Mouse (Mus musculus) limb, embryonic 12.5 days (tissue): ENCODE data around the gene 2300002M23Rik. TPM values are rescaled to one million over a fixed set of nuclear protein-coding genes. Genes with fewer than 3 reads are reported as not detected.

ENCODE experiments used
- ATAC-seq: fragments of 200-750 bp; cut with Nextera tagmentation; 2 replicates; pipeline ENCODE4 v1.8.0; 2017; ENCODE audit warnings: low read depth, moderate TSS enrichment; ENCODE audit not compliant: insufficient number of reproducible peaks, insufficient read depth, low FRiP score, low TSS enrichment
- H3K27ac ChIP-seq: fragments of 300-500 bp; sonication (generic); 2 replicates; pipeline ENCODE4 v1.5.1; 2016; ENCODE audit warnings: mild to moderate bottlenecking, moderate library complexity
- H3K27me3 ChIP-seq: fragments of 300-500 bp; sonication (generic); 2 replicates; pipeline ENCODE4 v1.6.1; 2016; ENCODE audit warnings: mild to moderate bottlenecking, moderate library complexity
- H3K36me3 ChIP-seq: fragments of 300-500 bp; sonication (generic); 2 replicates; pipeline ENCODE4 v1.6.1; 2016; ENCODE audit warnings: mild to moderate bottlenecking, moderate library complexity
- H3K4me1 ChIP-seq: fragments of 300-500 bp; sonication (generic); replicated peaks from 2 replicates; pipeline ENCODE4 v1.6.1; 2016
- H3K4me2 ChIP-seq: fragments of 300-500 bp; sonication (generic); 2 replicates; pipeline ENCODE4 v1.6.1; 2016; ENCODE audit warnings: mild to moderate bottlenecking, moderate library complexity
- H3K4me3 ChIP-seq: fragments of 300-500 bp; sonication (generic); replicated peaks from 2 replicates; pipeline ENCODE4 v1.5.1; 2016; ENCODE audit warnings: mild to moderate bottlenecking
- H3K9ac ChIP-seq: fragments of 300-500 bp; sonication (generic); replicated peaks from 2 replicates; pipeline ENCODE4 v1.6.1; 2016; ENCODE audit warnings: mild to moderate bottlenecking, moderate library complexity
- H3K9me3 ChIP-seq: fragments of 300-500 bp; sonication (generic); 2 replicates; pipeline ENCODE4 v1.6.1; 2016; ENCODE audit warnings: mild to moderate bottlenecking, moderate library complexity
- WGBS: fragments of 180-500 bp; shearing (Covaris S2); methylation state at CpG from one replicate; pipeline ENCODE4 v1.1.7; 2016; 5-methylcytosine and 5-hydroxymethylcytosine counted together
- polyA plus RNA-seq: library from polyadenylated mRNA; unstranded; fragments of >200 nt; fragmentation: Nextera tagmentation; extraction: Ambion mirVana; gene quantifications from 2 replicates; pipeline ENCODE4 v1.2.1, GENCODE M21; 2016

The 2300002M23Rik gene
- 0.17 TPM in 1 of 2 replicates, not detected in the other for polyA plus RNA-seq

DNA sequence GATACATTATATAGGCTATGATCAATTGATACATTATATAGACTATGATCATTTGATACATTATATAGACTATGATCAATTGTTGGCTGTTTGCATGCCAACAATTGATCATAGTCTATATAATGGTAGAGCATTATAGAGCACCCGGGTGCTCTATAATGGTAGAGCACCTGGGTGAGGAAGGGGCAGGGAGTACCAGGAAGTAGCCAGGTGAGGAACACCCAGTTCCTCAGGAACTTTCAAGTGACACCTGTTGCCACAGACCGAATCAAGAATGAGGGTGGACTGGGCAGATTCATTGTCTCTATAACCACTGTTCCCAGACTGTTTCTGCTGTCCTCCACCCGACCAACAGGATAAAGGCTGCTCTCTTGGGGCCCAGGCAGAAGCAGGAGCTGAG lies at the start of gene 2300002M23Rik:
Gene 2300002M23Rik, plus strand, starts transcription at position 301 of the 400 bp plus-strand sequence.
- Histone ChIP-seq H3K4me3 (no peak within 1 kb of the TSS), H3K4me2 (no peak within 1 kb of the TSS), H3K27ac (no peak within 1 kb of the TSS), H3K9me3 (peaks cover 3% of the 10 kb centered on the region; the same call in 1 of the 2 replicates), H3K9ac (no peak within 1 kb of the TSS), H3K27me3 (peaks cover 42% of the 10 kb centered on the region), H3K4me1 (peaks cover 11% of the 10 kb centered on the region), H3K36me3 (no peaks in the 10 kb centered on the region)
- no peak for ATAC-seq
- 60% methylated on average over 3 of the region's 3 CpGs for WGBS

GRCm38 (mm10) chr17:35517526-35517925 lies 49.7 kb upstream of the 2300002M23Rik start:
- no peak for ATAC-seq
- H3K9ac ChIP-seq: peak overlapping the region; percentile 61
- peak overlapping the region; percentile 64; the same call in 1 of the 2 replicates for H3K27ac ChIP-seq
- H3K27me3 ChIP-seq: no peaks in the 10 kb centered on the region
- peak overlapping the region; percentile 51 for H3K4me3 ChIP-seq
- H3K36me3 ChIP-seq: peaks cover 46% of the 10 kb centered on the region
- WGBS: 11% methylated on average over 12 of the region's 12 CpGs
- H3K9me3 ChIP-seq: no peaks in the 10 kb centered on the region
- peak overlapping the region; percentile 69 for H3K4me2 ChIP-seq
- peaks cover 35% of the 10 kb centered on the region for H3K4me1 ChIP-seq

- Histone ChIP-seq H3K27ac (no peak overlapping the region), H3K27me3 (no peaks in the 10 kb centered on the region), H3K9me3 (no peaks in the 10 kb centered on the region), H3K4me3 (no peak overlapping the region), H3K36me3 (peaks cover 86% of the 10 kb centered on the region), H3K9ac (no peak overlapping the region), H3K4me2 (no peak overlapping the region), H3K4me1 (no peaks in the 10 kb centered on the region)
- WGBS: 86% methylated on average over 9 of the region's 9 CpGs
- ATAC-seq: no peak
Observed at GRCm38 (mm10) chr17:35524354-35524753, 42.9 kb upstream of the 2300002M23Rik start.

DNA sequence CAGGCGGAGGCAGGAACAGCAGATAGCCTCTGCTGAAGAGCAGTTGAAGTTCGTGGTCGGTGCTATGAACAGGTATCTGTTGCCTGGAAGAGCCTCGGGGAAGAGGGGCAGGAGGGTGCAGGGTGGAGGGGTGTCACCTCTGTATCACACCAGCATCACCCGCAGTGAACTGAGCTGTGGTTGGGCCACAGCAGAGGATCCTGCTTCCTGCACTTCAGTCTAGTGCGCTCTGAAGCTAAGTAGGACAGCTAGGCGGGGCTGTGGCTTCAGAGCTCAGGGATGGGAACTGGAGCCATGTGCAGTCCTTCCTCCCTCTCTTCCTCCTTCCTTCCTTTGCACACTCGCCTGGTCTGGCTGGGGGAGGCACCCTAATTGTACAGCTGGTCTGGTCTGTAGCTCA lies 40.6 kb upstream of the 2300002M23Rik start:
- Histone ChIP-seq H3K9ac (no peak overlapping the region), H3K4me1 (no peaks in the 10 kb centered on the region), H3K36me3 (peaks cover 86% of the 10 kb centered on the region), H3K9me3 (no peaks in the 10 kb centered on the region), H3K27me3 (no peaks in the 10 kb centered on the region), H3K27ac (no peak overlapping the region), H3K4me3 (no peak overlapping the region), H3K4me2 (no peak overlapping the region)
- WGBS: 79% methylated on average over 8 of the region's 8 CpGs
- ATAC-seq: no peak

GRCm38 (mm10) chr17:35532360-35532759 lies 34.9 kb upstream of the 2300002M23Rik start:
- no peak overlapping the region for H3K9ac ChIP-seq
- H3K27me3 ChIP-seq: peaks cover 6% of the 10 kb centered on the region; the same call in 1 of the 2 replicates
- no peak overlapping the region for H3K4me3 ChIP-seq
- peaks cover 37% of the 10 kb centered on the region for H3K36me3 ChIP-seq
- no peaks in the 10 kb centered on the region for H3K9me3 ChIP-seq
- H3K4me1 ChIP-seq: peaks cover 6% of the 10 kb centered on the region
- ATAC-seq: no peak
- no peak overlapping the region for H3K4me2 ChIP-seq
- 4% methylated on average over 3 of the region's 3 CpGs for WGBS
- H3K27ac ChIP-seq: no peak overlapping the region

GRCm38 (mm10) chr17:35532901-35533300 lies 34.3 kb upstream of the 2300002M23Rik start, which contains the start of gene Psors1c2:
Gene Psors1c2, plus strand, starts transcription at chr17:35533201.
- H3K4me2 ChIP-seq: no peak within 1 kb of the TSS
- H3K27ac ChIP-seq: no peak within 1 kb of the TSS
- ATAC-seq: peak; percentile 17; the same call in 1 of the 2 replicates
- H3K27me3 ChIP-seq: peaks cover 6% of the 10 kb centered on the region; the same call in 1 of the 2 replicates
- no peaks in the 10 kb centered on the region for H3K9me3 ChIP-seq
- 24% methylated on average over 7 of the region's 7 CpGs for WGBS
- H3K4me3 ChIP-seq: no peak within 1 kb of the TSS
- no peak within 1 kb of the TSS for H3K9ac ChIP-seq
- H3K4me1 ChIP-seq: peaks cover 6% of the 10 kb centered on the region
- H3K36me3 ChIP-seq: peaks cover 33% of the 10 kb centered on the region

DNA sequence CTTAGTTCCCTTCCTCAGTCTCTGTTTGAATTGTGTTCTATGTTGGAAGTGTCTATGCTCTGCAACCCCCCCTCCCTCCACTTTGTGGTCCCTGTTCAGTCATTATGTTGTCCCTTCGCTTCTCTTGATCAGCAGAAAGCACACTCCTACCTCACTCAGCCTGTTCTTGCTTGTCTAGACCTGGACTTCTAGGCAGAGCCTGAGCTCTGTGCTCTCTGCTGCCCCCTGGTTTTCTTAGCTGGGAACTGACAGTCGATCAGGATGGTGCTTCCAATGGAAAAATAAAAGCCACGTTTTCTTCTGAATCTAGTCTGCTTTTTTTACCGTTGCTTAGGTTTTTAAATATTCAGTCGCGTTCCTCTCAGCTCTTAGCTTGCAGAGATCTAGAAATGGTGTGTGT lies 32.9 kb upstream of the 2300002M23Rik start:
- 13% methylated on average over 6 of the region's 6 CpGs for WGBS
- no peak overlapping the region for H3K27ac ChIP-seq
- H3K4me1 ChIP-seq: peaks cover 6% of the 10 kb centered on the region
- H3K9ac ChIP-seq: no peak overlapping the region
- no peaks in the 10 kb centered on the region for H3K9me3 ChIP-seq
- H3K36me3 ChIP-seq: peaks cover 18% of the 10 kb centered on the region
- no peak overlapping the region for H3K4me3 ChIP-seq
- peaks cover 6% of the 10 kb centered on the region; the same call in 1 of the 2 replicates for H3K27me3 ChIP-seq
- ATAC-seq: no peak
- no peak overlapping the region for H3K4me2 ChIP-seq

GRCm38 (mm10) chr17:35537421-35537820 lies 29.8 kb upstream of the 2300002M23Rik start:
- Histone ChIP-seq H3K27ac (no peak overlapping the region), H3K9ac (no peak overlapping the region), H3K27me3 (peaks cover 6% of the 10 kb centered on the region; the same call in 1 of the 2 replicates), H3K4me1 (peaks cover 5% of the 10 kb centered on the region), H3K9me3 (no peaks in the 10 kb centered on the region), H3K4me3 (no peak overlapping the region), H3K36me3 (no peaks in the 10 kb centered on the region), H3K4me2 (no peak overlapping the region)
- WGBS: 80% methylated on average over 4 of the region's 4 CpGs
- ATAC-seq: no peak

GRCm38 (mm10) chr17:35538476-35538875 lies 28.8 kb upstream of the 2300002M23Rik start:
- WGBS: 80% methylated on average over 1 of the region's 1 CpGs
- Histone ChIP-seq H3K36me3 (no peaks in the 10 kb centered on the region), H3K9me3 (no peaks in the 10 kb centered on the region), H3K4me1 (no peaks in the 10 kb centered on the region), H3K4me2 (no peak overlapping the region), H3K27ac (no peak overlapping the region), H3K9ac (no peak overlapping the region), H3K4me3 (no peak overlapping the region), H3K27me3 (no peaks in the 10 kb centered on the region; the same call in 1 of the 2 replicates)
- ATAC-seq: no peak

GRCm38 (mm10) chr17:35539540-35539939 lies 27.7 kb upstream of the 2300002M23Rik start:
- H3K4me1 ChIP-seq: no peaks in the 10 kb centered on the region
- H3K9me3 ChIP-seq: no peaks in the 10 kb centered on the region
- no peaks in the 10 kb centered on the region for H3K36me3 ChIP-seq
- no peak overlapping the region for H3K4me2 ChIP-seq
- ATAC-seq: no peak
- H3K4me3 ChIP-seq: no peak overlapping the region
- no peak overlapping the region for H3K9ac ChIP-seq
- no peak overlapping the region for H3K27ac ChIP-seq
- H3K27me3 ChIP-seq: no peaks in the 10 kb centered on the region
- WGBS: 52% methylated on average over 10 of the region's 10 CpGs

DNA sequence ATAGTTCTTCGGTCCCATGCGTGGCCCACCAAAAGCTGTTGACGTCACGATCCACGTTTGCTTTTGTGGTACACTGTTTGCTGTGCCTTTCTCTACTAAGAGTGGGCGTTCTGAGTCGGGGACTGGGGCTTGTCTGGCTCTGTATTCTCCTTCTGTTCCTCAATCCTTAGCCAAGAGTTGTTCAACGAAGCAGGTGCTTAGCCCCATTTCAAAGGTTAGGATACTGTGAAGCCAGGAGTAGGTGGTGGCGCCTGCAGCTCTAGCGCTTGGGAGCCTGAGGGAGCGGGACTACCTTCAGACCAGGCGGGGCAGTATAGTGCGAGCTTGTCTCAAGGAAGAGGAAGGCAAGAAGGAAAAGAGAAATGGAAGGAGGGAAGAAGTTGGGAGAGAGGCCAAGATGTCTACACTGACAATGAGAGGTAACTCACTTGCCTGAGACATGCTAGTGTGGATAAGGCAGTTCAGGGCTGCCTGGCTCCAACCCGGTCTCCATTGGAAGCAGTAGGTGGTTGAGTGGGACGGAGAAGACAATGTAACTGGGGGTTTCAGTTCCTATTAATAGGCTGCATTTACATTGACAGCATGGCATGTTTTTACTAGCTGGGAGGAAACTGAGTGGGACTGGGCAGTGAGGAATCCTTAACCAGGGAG lies 24.4 kb upstream of the 2300002M23Rik start:
- H3K27me3 ChIP-seq: no peaks in the 10 kb centered on the region
- no peaks in the 10 kb centered on the region for H3K4me1 ChIP-seq
- no peak overlapping the region for H3K9ac ChIP-seq
- 85% methylated on average over 15 of the region's 15 CpGs for WGBS
- no peak overlapping the region for H3K4me3 ChIP-seq
- H3K4me2 ChIP-seq: no peak overlapping the region
- no peak overlapping the region for H3K27ac ChIP-seq
- no peak for ATAC-seq
- no peaks in the 10 kb centered on the region for H3K36me3 ChIP-seq
- no peaks in the 10 kb centered on the region for H3K9me3 ChIP-seq
